Mouse (Mus musculus) bone marrow, adult 2 months (tissue): ENCODE measurements around the gene Lrmda.

ENCODE experiments used
- CTCF ChIP-seq: fragments of 200-500 bp; IDR thresholded peaks from 2 replicates; pipeline ENCODE4 v1.5.1; 2011; ENCODE audit warnings: low read length, control low read depth; ENCODE audit not compliant: control insufficient read depth, insufficient read depth
- POLR2A ChIP-seq: fragments of 200-500 bp; IDR thresholded peaks from 2 replicates; pipeline ENCODE4 v1.6.1; 2011; ENCODE audit warnings: low read depth, mild to moderate bottlenecking, control low read depth, low read length, borderline replicate concordance; ENCODE audit not compliant: control insufficient read depth

DNA sequence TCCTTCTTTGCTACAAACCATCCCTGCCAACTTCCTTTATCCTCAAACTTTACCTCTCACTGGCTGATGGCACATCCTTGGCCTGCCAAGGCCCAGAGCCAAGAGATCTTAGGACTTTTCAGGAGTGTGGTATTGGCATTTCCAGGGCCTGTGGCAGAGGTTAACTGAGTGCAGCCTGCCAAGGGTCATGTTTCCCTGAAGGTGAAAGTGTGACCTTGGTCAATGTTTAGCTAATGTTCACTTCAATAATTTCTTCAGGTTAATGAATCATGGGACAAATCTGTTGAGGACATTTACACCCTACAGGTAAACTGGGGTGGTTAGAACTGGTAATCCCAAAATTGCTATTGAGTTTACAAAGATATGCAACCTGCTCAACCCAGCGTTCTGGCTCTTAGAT lies 614.1 kb downstream of the Lrmda start:
- TF ChIP-seq CTCF (no peak), POLR2A (no peak)
